Mouse (Mus musculus) heart, embryonic 11.5 days (tissue): ENCODE data around the gene Adsl. TPM values are rescaled to one million over a fixed set of nuclear protein-coding genes. Genes with fewer than 3 reads are reported as not detected.

ENCODE experiments used
- ATAC-seq: fragments of 200-750 bp; cut with Nextera tagmentation; replicated peaks from 2 replicates; pipeline ENCODE4 v1.8.0; 2017; ENCODE audit warnings: moderate library complexity; ENCODE audit not compliant: insufficient number of reproducible peaks, low FRiP score, low TSS enrichment
- H3K27ac ChIP-seq: fragments of 300-500 bp; sonication (generic); 2 replicates; pipeline ENCODE4 v1.5.1; 2014; ENCODE audit warnings: mild to moderate bottlenecking, low read depth, low read length
- H3K27me3 ChIP-seq: fragments of 300-500 bp; sonication (generic); 2 replicates; pipeline ENCODE4 v1.6.1; 2014; ENCODE audit warnings: mild to moderate bottlenecking, low read length, mixed read lengths; ENCODE audit not compliant: control insufficient read depth, insufficient read depth
- H3K36me3 ChIP-seq: fragments of 300-500 bp; sonication (generic); 2 replicates; pipeline ENCODE4 v1.6.1; 2014; ENCODE audit warnings: mild to moderate bottlenecking, low read length, moderate library complexity, mixed read lengths; ENCODE audit not compliant: control insufficient read depth, insufficient read depth
- H3K4me1 ChIP-seq: fragments of 300-500 bp; sonication (generic); 2 replicates; pipeline ENCODE4 v1.6.1; 2014; ENCODE audit warnings: low read length; ENCODE audit not compliant: control insufficient read depth, insufficient read depth
- H3K4me2 ChIP-seq: fragments of 300-500 bp; sonication (generic); 2 replicates; pipeline ENCODE4 v1.6.1; 2014; ENCODE audit warnings: mild to moderate bottlenecking, moderate library complexity
- H3K4me3 ChIP-seq: fragments of 300-500 bp; sonication (generic); 2 replicates; pipeline ENCODE4 v1.5.1; 2014; ENCODE audit warnings: low read depth, low read length
- H3K9ac ChIP-seq: fragments of 300-500 bp; sonication (generic); 2 replicates; pipeline ENCODE4 v1.6.1; 2014; ENCODE audit warnings: mild to moderate bottlenecking, low read depth, low read length, moderate library complexity
- H3K9me3 ChIP-seq: fragments of 300-500 bp; sonication (generic); replicated peaks from 2 replicates; pipeline ENCODE4 v1.6.1; 2016; ENCODE audit warnings: low read length; ENCODE audit not compliant: control insufficient read depth
- WGBS: fragments of 180-500 bp; shearing (Covaris S2); extraction: QIAGEN DNeasy Blood & Tissue Kit; methylation state at CpG from one replicate; pipeline ENCODE4 v1.1.7; 2014; ENCODE audit not compliant: insufficient replicate concordance; 5-methylcytosine and 5-hydroxymethylcytosine counted together
- polyA plus RNA-seq: library from polyadenylated mRNA; unstranded; fragments of >200 nt; fragmentation: Nextera tagmentation; extraction: Ambion mirVana; gene quantifications from 2 replicates; pipeline ENCODE4 v1.2.1, GENCODE M21; 2014

Adsl gene
- polyA plus RNA-seq, 1 experiment from 2014 or later: 168 TPM

GRCm38 (mm10) chr15:80953971-80954370, 5.7 kb downstream of the Adsl start:
- Histone ChIP-seq H3K27ac (no peak overlapping the region), H3K4me2 (no peak overlapping the region), H3K4me3 (no peak overlapping the region), H3K4me1 (peaks cover 8% of the 10 kb centered on the region), H3K9me3 (no peaks in the 10 kb centered on the region), H3K36me3 (peaks cover 23% of the 10 kb centered on the region), H3K9ac (no peak overlapping the region), H3K27me3 (no peaks in the 10 kb centered on the region)
- ATAC-seq: no peak
- WGBS: 89% methylated on average over 9 of the region's 9 CpGs

GRCm38 (mm10) chr15:80954861-80955260, 6.6 kb downstream of the Adsl start:
- H3K4me3 ChIP-seq: no peak overlapping the region
- WGBS: 81% methylated on average over 3 of the region's 3 CpGs
- H3K9ac ChIP-seq: no peak overlapping the region
- no peaks in the 10 kb centered on the region for H3K9me3 ChIP-seq
- H3K36me3 ChIP-seq: peaks cover 25% of the 10 kb centered on the region
- no peak for ATAC-seq
- no peaks in the 10 kb centered on the region for H3K27me3 ChIP-seq
- no peak overlapping the region for H3K4me2 ChIP-seq
- peaks cover 2% of the 10 kb centered on the region for H3K4me1 ChIP-seq
- no peak overlapping the region for H3K27ac ChIP-seq

DNA sequence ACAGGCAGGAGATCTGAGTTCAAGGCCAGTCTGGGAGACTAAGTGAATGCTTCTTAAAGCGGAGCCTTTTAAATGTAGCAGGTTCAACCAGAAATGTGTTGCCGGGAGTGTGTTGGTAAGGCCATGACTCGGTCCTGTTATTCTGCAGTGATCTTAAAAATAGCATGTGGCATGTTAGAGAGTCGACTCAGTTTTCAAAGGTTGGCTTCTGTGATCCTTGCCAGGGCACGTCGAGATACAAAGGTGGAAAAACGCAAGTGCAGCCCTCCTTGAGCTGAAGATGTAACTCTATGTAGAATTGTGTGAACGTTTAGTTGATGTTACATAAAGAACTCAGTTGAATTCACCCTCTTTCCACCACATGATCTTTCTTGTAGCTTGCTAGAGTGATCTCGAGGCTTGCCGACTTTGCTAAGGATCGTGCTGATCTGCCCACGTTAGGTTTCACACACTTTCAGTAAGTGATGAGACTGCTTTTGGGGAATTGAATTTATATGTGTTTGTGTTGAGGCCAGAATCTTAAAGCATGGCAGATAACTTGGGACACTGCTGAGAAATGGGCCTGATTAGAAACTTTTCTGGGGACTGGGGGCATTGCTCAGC, 7.6 kb downstream of the Adsl start:
- no peak for ATAC-seq
- H3K9ac ChIP-seq: no peak overlapping the region
- no peaks in the 10 kb centered on the region for H3K4me1 ChIP-seq
- 91% methylated on average over 12 of the region's 12 CpGs for WGBS
- no peak overlapping the region for H3K4me2 ChIP-seq
- H3K27ac ChIP-seq: no peak overlapping the region
- no peaks in the 10 kb centered on the region for H3K27me3 ChIP-seq
- no peaks in the 10 kb centered on the region for H3K9me3 ChIP-seq
- peaks cover 34% of the 10 kb centered on the region for H3K36me3 ChIP-seq
- H3K4me3 ChIP-seq: no peak overlapping the region

- Histone ChIP-seq H3K27ac (no peak overlapping the region), H3K9me3 (no peaks in the 10 kb centered on the region), H3K27me3 (no peaks in the 10 kb centered on the region), H3K4me2 (no peak overlapping the region), H3K4me1 (no peaks in the 10 kb centered on the region), H3K4me3 (no peak overlapping the region), H3K36me3 (peaks cover 34% of the 10 kb centered on the region), H3K9ac (no peak overlapping the region)
- ATAC-seq: no peak
- WGBS: 81% methylated on average over 1 of the region's 1 CpGs
Observed at GRCm38 (mm10) chr15:80969371-80969770, 21.1 kb downstream of the Adsl start.

GRCm38 (mm10) chr15:80974311-80974710, 26.0 kb downstream of the Adsl start:
- no peaks in the 10 kb centered on the region for H3K9me3 ChIP-seq
- H3K27ac ChIP-seq: no peak overlapping the region
- no peak for ATAC-seq
- no peak overlapping the region for H3K9ac ChIP-seq
- H3K27me3 ChIP-seq: no peaks in the 10 kb centered on the region
- H3K36me3 ChIP-seq: 0 out of 2 replicates have a peak, but pooled peaks cover 2% of the 10 kb centered on the region
- no peak overlapping the region for H3K4me2 ChIP-seq
- H3K4me3 ChIP-seq: no peak overlapping the region
- WGBS: 62% methylated on average over 5 of the region's 5 CpGs
- H3K4me1 ChIP-seq: peaks cover 4% of the 10 kb centered on the region; the same call in 1 of the 2 replicates

- no peak overlapping the region for H3K27ac ChIP-seq
- H3K4me3 ChIP-seq: no peak overlapping the region
- H3K9ac ChIP-seq: no peak overlapping the region
- H3K27me3 ChIP-seq: no peaks in the 10 kb centered on the region
- WGBS: 78% methylated on average over 3 of the region's 3 CpGs
- H3K36me3 ChIP-seq: no peaks in the 10 kb centered on the region
- H3K4me2 ChIP-seq: no peak overlapping the region
- ATAC-seq: no peak
- no peaks in the 10 kb centered on the region for H3K9me3 ChIP-seq
- H3K4me1 ChIP-seq: peaks cover 4% of the 10 kb centered on the region; the same call in 1 of the 2 replicates
Observed at GRCm38 (mm10) chr15:80975666-80976065, 27.4 kb downstream of the Adsl start.

GRCm38 (mm10) chr15:80977620-80978334, 29.5 kb downstream of the Adsl start, which contains the start of gene Sgsm3:
TSS of gene Sgsm3 (plus strand) at chr15:80977765.
- H3K36me3 ChIP-seq: no peaks in the 10 kb centered on the region
- H3K9ac ChIP-seq: peak within 1 kb of the TSS; percentile 84
- peaks cover 7% of the 10 kb centered on the region; the same call in 1 of the 2 replicates for H3K4me1 ChIP-seq
- no peaks in the 10 kb centered on the region for H3K9me3 ChIP-seq
- peak within 1 kb of the TSS; percentile 93 for H3K4me2 ChIP-seq
- H3K27me3 ChIP-seq: no peaks in the 10 kb centered on the region
- WGBS: under 1% methylated on average over 67 of the region's 67 CpGs
- ATAC-seq: peak; percentile 80
- H3K27ac ChIP-seq: no peak within 1 kb of the TSS
- H3K4me3 ChIP-seq: peak within 1 kb of the TSS; percentile 81

GRCm38 (mm10) chr15:80979611-80980010, 31.3 kb downstream of the Adsl start:
- 73% methylated on average over 4 of the region's 4 CpGs for WGBS
- ATAC-seq: no peak
- Histone ChIP-seq H3K4me2 (no peak overlapping the region), H3K9me3 (no peaks in the 10 kb centered on the region), H3K27ac (no peak overlapping the region), H3K36me3 (no peaks in the 10 kb centered on the region), H3K9ac (no peak overlapping the region), H3K4me3 (no peak overlapping the region), H3K4me1 (peaks cover 7% of the 10 kb centered on the region; the same call in 1 of the 2 replicates), H3K27me3 (no peaks in the 10 kb centered on the region)
